Mouse (Mus musculus): ENCODE measurements at regions not wholly inside any gene's neighbourhood (a gene's known extent, or its start where the extent isn't known, plus 50 kb on each side); places are given as distances from the start of the nearest gene placed in this dataset.

- peak; percentile 73 to 76 for DNase-seq (ENCODE audit: low spot score in 2 of 2)
Measured at GRCm38 (mm10) chr8:93591608-93592301, 56.1 kb upstream of the Ces5a start.

GRCm38 (mm10) chr8:93592302-93592651 is 56.6 kb upstream of the Ces5a start:
- DNase-seq (ENCODE audit: low spot score in 2 of 2): no peak

GRCm38 (mm10) chr8:93598613-93599121 is 63.0 kb upstream of the Ces5a start:
- peak in 1 of 2 experiments; percentile 2 for DNase-seq (ENCODE audit: low spot score in 2 of 2)

- no peak for DNase-seq (ENCODE audit: low spot score in 2 of 2)
Measured at GRCm38 (mm10) chr8:93599306-93599705, 63.7 kb upstream of the Ces5a start.

- DNase-seq (ENCODE audit: low spot score in 2 of 2): peak in 1 of 2 experiments; percentile 13
Measured at GRCm38 (mm10) chr8:93599776-93600175, 64.1 kb upstream of the Ces5a start.

- peak in 1 of 2 experiments; percentile 2 for DNase-seq (ENCODE audit: low spot score in 2 of 2)
Measured at GRCm38 (mm10) chr8:93626807-93627526, 91.3 kb upstream of the Ces5a start.

- DNase-seq (ENCODE audit: low spot score in 2 of 2): no peak
Measured at GRCm38 (mm10) chr8:93627626-93628025, 92.0 kb upstream of the Ces5a start.

GRCm38 (mm10) chr8:93632896-93633295 is 97.3 kb upstream of the Ces5a start:
- no peak for DNase-seq (ENCODE audit: low spot score in 2 of 2)

- no peak for DNase-seq (ENCODE audit: low spot score in 2 of 2)
Measured at GRCm38 (mm10) chr8:93642770-93643169, 107.1 kb upstream of the Ces5a start.

GRCm38 (mm10) chr8:93643471-93644215 is 108.0 kb upstream of the Ces5a start:
- no peak for DNase-seq (ENCODE audit: low spot score in 2 of 2)

- no peak for DNase-seq (ENCODE audit: low spot score in 2 of 2)
Measured at GRCm38 (mm10) chr8:93653421-93653820, 117.8 kb upstream of the Ces5a start.

- no peak for DNase-seq (ENCODE audit: low spot score in 2 of 2)
Measured at GRCm38 (mm10) chr8:93653913-93654705, 118.5 kb upstream of the Ces5a start.

GRCm38 (mm10) chr8:93655752-93656151 is 120.1 kb upstream of the Ces5a start:
- no peak for DNase-seq (ENCODE audit: low spot score in 2 of 2)

GRCm38 (mm10) chr8:93661739-93662138 is 126.1 kb upstream of the Ces5a start:
- DNase-seq (ENCODE audit: low spot score in 2 of 2): peak; percentile 62 to 72

GRCm38 (mm10) chr8:93662219-93662618 is 126.6 kb upstream of the Ces5a start:
- DNase-seq (ENCODE audit: low spot score in 2 of 2): no peak

- no peak for DNase-seq (ENCODE audit: low spot score in 2 of 2)
Measured at GRCm38 (mm10) chr8:93663851-93664250, 128.2 kb upstream of the Ces5a start.

GRCm38 (mm10) chr8:93668306-93668705 is 132.7 kb upstream of the Ces5a start:
- no peak for DNase-seq (ENCODE audit: low spot score in 2 of 2)

- no peak for DNase-seq (ENCODE audit: low spot score in 2 of 2)
Measured at GRCm38 (mm10) chr8:93674721-93675120, 135.0 kb upstream of the Gnao1 start.

GRCm38 (mm10) chr8:93683773-93684391 is 125.9 kb upstream of the Gnao1 start:
- no peak for DNase-seq (ENCODE audit: low spot score in 2 of 2)

- no peak for DNase-seq (ENCODE audit: low spot score in 2 of 2)
Measured at GRCm38 (mm10) chr8:93684392-93684791, 125.4 kb upstream of the Gnao1 start.

- peak in 1 of 2 experiments; percentile 8 for DNase-seq (ENCODE audit: low spot score in 2 of 2)
Measured at GRCm38 (mm10) chr8:93688845-93689244, 120.9 kb upstream of the Gnao1 start.

All from urinary bladder, postnatal 36 days (tissue).